Mouse (Mus musculus) stomach, postnatal 0 days (tissue): ENCODE results near the gene Mtf2.
"Not testable (repeated sequence)": the region's sequence is repeated elsewhere in the genome, so short reads cannot be mapped to it uniquely, and the experiment has no call there.

ENCODE experiments used
- CTCF ChIP-seq: IDR thresholded peaks from 2 replicates; pipeline ENCODE4 v1.5.1; 2016; ENCODE audit warnings: antibody characterized with exemption, low read depth, mild to moderate bottlenecking, moderate library complexity
- EP300 ChIP-seq: optimal IDR thresholded peaks from 2 replicates; pipeline ENCODE3; 2016; ENCODE audit warnings: antibody characterized with exemption

DNA sequence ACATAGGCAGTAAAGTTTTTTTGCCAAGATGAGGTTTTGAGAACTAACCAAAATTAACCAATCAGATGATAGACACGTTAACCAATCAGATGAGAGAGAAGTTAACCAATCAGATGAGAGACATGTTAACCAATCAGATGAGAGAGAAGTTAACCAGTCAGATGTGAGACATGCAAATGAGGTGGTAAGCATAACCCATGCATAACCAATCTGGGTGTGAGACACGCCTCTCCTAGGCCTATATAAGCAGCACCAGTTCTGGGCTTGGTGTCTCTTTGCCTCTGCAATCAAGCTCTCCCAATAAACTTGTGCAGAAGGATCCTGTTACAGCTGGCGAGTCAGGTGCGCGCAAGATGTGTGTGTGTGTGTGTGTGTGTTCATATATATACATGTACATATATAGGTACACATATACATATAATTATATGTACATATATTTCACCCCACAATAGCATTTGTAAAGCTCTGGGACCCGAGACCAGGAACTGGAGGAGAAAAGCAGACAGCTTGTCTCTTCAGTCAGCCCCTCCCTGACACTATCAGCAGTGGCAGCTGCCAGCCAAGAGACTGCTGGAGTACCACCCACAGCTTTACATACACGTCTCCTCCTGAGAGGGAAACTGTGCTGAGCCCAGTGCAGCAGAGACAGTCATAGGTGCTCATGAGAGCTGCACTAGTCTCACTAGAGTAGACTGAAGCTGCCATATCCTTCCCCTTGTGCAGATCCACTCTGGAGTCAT is 36.5 kb upstream of the Mtf2 start:
- not testable (repeated sequence) for TF ChIP-seq EP300, CTCF
